13 mouse cellular contexts compared by ENCODE assay signal in the genomic region with DNA sequence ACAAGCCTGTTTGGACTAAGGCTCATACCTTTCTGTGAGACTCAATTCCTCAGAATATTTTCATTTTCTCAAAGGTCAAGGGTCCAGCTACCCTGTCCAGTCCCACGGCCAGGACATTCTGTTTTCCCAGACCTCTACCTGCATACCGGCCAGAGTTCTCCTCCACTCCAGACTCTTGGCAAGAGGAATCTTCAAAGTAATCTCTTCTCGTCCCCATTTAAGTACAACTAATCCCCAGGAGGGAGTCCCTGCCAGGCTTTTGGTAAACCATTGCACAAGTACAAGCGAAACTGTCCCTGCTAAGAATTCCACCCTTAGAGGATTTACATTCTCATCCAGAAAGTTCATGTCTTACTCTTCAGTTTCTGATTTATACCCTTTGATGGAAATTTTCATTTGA.
A peak's percentile ranks its signal among the peaks of the same experiment; 100 is the strongest.
DNase-seq lines count a peak whose midpoint lies in the region; ATAC-seq and TF ChIP-seq lines count a peak whose summit lies in the region.
"Had no signal": no experiment of that assay in that cellular context is flagged by ENCODE, and none has a peak within 500 bp of the region (broad histone marks: within the 10 kb centered on the region; RNA-seq: fewer than 3 reads in every experiment).

No protein-coding gene starts in this region.

- TF ChIP-seq CTCF in Patski (IDR thresholded peaks at IDR 0.05) = no peak

- H3K4me3 ChIP-seq in kidney, embryonic 14.5 days (ENCODE audit: low read length) = no peak overlapping the region
- no peak overlapping the region for H3K4me3 ChIP-seq in forebrain, embryonic 14.5 days (ENCODE audit: low read depth, low read length)
- H3K4me3 ChIP-seq: heart, embryonic 15.5 days; liver, embryonic 13.5 days; midbrain, embryonic 15.5 days had no signal

- 71% methylated on average over 4 of the region's 4 CpGs for WGBS in kidney, embryonic 14.5 days
- WGBS in forebrain, embryonic 14.5 days = 69% methylated on average over 4 of the region's 4 CpGs

- CTCF ChIA-PET in Patski (lab: Charles Lee) = no interaction called here

- H3K36me3 ChIP-seq in kidney, embryonic 14.5 days (ENCODE audit: control insufficient read depth, insufficient read depth, low read length) = no peaks in the 10 kb centered on the region
- H3K36me3 ChIP-seq in forebrain, embryonic 14.5 days (ENCODE audit: control insufficient read depth, insufficient read depth, low read length) = no peaks in the 10 kb centered on the region
- H3K36me3 ChIP-seq: heart, embryonic 15.5 days; liver, embryonic 13.5 days; midbrain, embryonic 15.5 days had no signal

- DNase-seq in kidney, adult 18-20 months = peak; percentile 78
- DNase-seq in Muller cell, postnatal 12 days (ENCODE audit: inconsistent ontology term) = peak; percentile 9
- peak; percentile 63 for DNase-seq in Patski (ENCODE audit: low read depth, low spot score)
- peak; percentile 59 to 86 for DNase-seq in kidney, postnatal 25 days
- DNase-seq in forebrain, embryonic 14.5 days (ENCODE audit: low spot score) = no peak
- no peak for DNase-seq in layer of hippocampus, adult 9-11 months
- DNase-seq: forebrain, postnatal 0 days; heart, adult 11 months; liver, embryonic 13.5 days; lung, postnatal 36 days had no signal

- no peak for ATAC-seq in kidney, embryonic 14.5 days (ENCODE audit: low FRiP score, low TSS enrichment)
- peak; percentile 42 for ATAC-seq in Patski
- ATAC-seq in forebrain, embryonic 14.5 days = no peak
- ATAC-seq: forebrain, postnatal 0 days; midbrain, embryonic 15.5 days had no signal

- H3K27me3 ChIP-seq in kidney, embryonic 14.5 days (ENCODE audit: control insufficient read depth, insufficient read depth, low read length) = no peaks in the 10 kb centered on the region
- H3K27me3 ChIP-seq in Patski = no peaks in the 10 kb centered on the region
- H3K27me3 ChIP-seq in forebrain, embryonic 14.5 days (replicated peaks; ENCODE audit: control insufficient read depth, insufficient read depth, low read length) = no peaks in the 10 kb centered on the region
- H3K27me3 ChIP-seq: heart, embryonic 15.5 days; liver, embryonic 13.5 days; midbrain, embryonic 15.5 days had no signal

- no peak overlapping the region for H3K9ac ChIP-seq in kidney, embryonic 14.5 days (ENCODE audit: low read depth, low read length)
- H3K9ac ChIP-seq in forebrain, embryonic 14.5 days (ENCODE audit: low read length) = no peak overlapping the region
- H3K9ac ChIP-seq: forebrain, postnatal 0 days; heart, embryonic 15.5 days; liver, embryonic 13.5 days; midbrain, embryonic 15.5 days had no signal

- in situ Hi-C loops in Patski (cut with MboI; ENCODE audit: low pct_unique_long_range_greater_than_20kb) = no loop called here

- no peaks in the 10 kb centered on the region for H3K9me3 ChIP-seq in kidney, embryonic 14.5 days (ENCODE audit: control insufficient read depth, low read length)
- H3K9me3 ChIP-seq in forebrain, embryonic 14.5 days (replicated peaks; ENCODE audit: control insufficient read depth, low read length) = no peaks in the 10 kb centered on the region
- H3K9me3 ChIP-seq: heart, embryonic 15.5 days; liver, embryonic 13.5 days; midbrain, embryonic 15.5 days had no signal

- H3K4me2 ChIP-seq in kidney, embryonic 14.5 days (replicated peaks; ENCODE audit: low read depth, low read length) = no peak overlapping the region
- no peak overlapping the region for H3K4me2 ChIP-seq in forebrain, embryonic 14.5 days (ENCODE audit: low read length)
- H3K4me2 ChIP-seq: heart, embryonic 15.5 days; liver, embryonic 13.5 days; midbrain, embryonic 15.5 days had no signal

- no peaks in the 10 kb centered on the region for H3K4me1 ChIP-seq in kidney, embryonic 14.5 days (ENCODE audit: control insufficient read depth, insufficient read depth, low read length)
- peaks cover 8% of the 10 kb centered on the region; the same call in 1 of the 2 replicates for H3K4me1 ChIP-seq in forebrain, embryonic 14.5 days (ENCODE audit: control insufficient read depth, insufficient read depth, low read length)
- H3K4me1 ChIP-seq: heart, embryonic 15.5 days; liver, embryonic 13.5 days had no signal

- POLR2A ChIA-PET in Patski (lab: Charles Lee) = interaction anchor here (1.0 kb wide), 2 partner anchors 22 kb away, joined by 3 read pairs; no protein-coding TSS in a partner anchor

- no peak overlapping the region for H3K27ac ChIP-seq in kidney, embryonic 14.5 days (ENCODE audit: low read depth, low read length)
- no peak overlapping the region for H3K27ac ChIP-seq in forebrain, embryonic 14.5 days (ENCODE audit: low read depth, low read length)
- H3K27ac ChIP-seq: heart, embryonic 15.5 days; liver, embryonic 13.5 days; midbrain, embryonic 15.5 days had no signal

Comparison
In these comparisons a context has a peak if more than half of its experiments do, and no peak if none do; other contexts are left out.
1. DNase-seq: peak in kidney, adult 18-20 months (single experiment), Muller cell, postnatal 12 days (single experiment), Patski (single experiment) and kidney, postnatal 25 days (2 of 2); none in forebrain, embryonic 14.5 days (single experiment) and layer of hippocampus, adult 9-11 months (single experiment).